Mouse (Mus musculus): ENCODE results near the gene Nnmt. TPM values are rescaled to one million over a fixed set of nuclear protein-coding genes. Genes with fewer than 3 reads are reported as not detected.

The Nnmt gene
- polyA plus RNA-seq, 1 experiment from 2014 or later = 0.76 TPM

- no peak for DNase-seq (ENCODE audit: low spot score)
- H3K27ac ChIP-seq (ENCODE audit: low read depth, low read length) = no peak overlapping the region
- H3K9me3 ChIP-seq (ENCODE audit: control insufficient read depth, low read length) = no peaks in the 10 kb centered on the region
- ATAC-seq (ENCODE audit: insufficient read depth, low FRiP score, low TSS enrichment) = no peak
- no peaks in the 10 kb centered on the region for H3K36me3 ChIP-seq (ENCODE audit: control insufficient read depth, insufficient read depth, low read length)
- H3K4me1 ChIP-seq (ENCODE audit: control insufficient read depth, insufficient read depth, low read length) = no peaks in the 10 kb centered on the region
- no peak overlapping the region for H3K4me2 ChIP-seq (ENCODE audit: low read depth)
- H3K9ac ChIP-seq (ENCODE audit: low read length) = no peak overlapping the region
- no peak overlapping the region for H3K4me3 ChIP-seq (ENCODE audit: low read depth, low read length)
- WGBS = 68% methylated on average over 2 of the region's 2 CpGs
- H3K27me3 ChIP-seq (ENCODE audit: control insufficient read depth, insufficient read depth, low read length) = no peaks in the 10 kb centered on the region
These were observed 4.9 kb downstream of the Nnmt start for GRCm38 (mm10) chr9:48600066-48600465.

- Histone ChIP-seq H3K4me1 (ENCODE audit: control insufficient read depth, insufficient read depth, low read length) (no peaks in the 10 kb centered on the region), H3K27me3 (ENCODE audit: control insufficient read depth, insufficient read depth, low read length) (no peaks in the 10 kb centered on the region), H3K4me2 (ENCODE audit: low read depth) (no peak overlapping the region), H3K27ac (ENCODE audit: low read depth, low read length) (no peak overlapping the region), H3K9me3 (ENCODE audit: control insufficient read depth, low read length) (no peaks in the 10 kb centered on the region), H3K36me3 (ENCODE audit: control insufficient read depth, insufficient read depth, low read length) (no peaks in the 10 kb centered on the region), H3K4me3 (ENCODE audit: low read depth, low read length) (no peak overlapping the region), H3K9ac (ENCODE audit: low read length) (no peak overlapping the region)
- ATAC-seq (ENCODE audit: insufficient read depth, low FRiP score, low TSS enrichment) = no peak
- 79% methylated on average over 5 of the region's 5 CpGs for WGBS
- DNase-seq (ENCODE audit: low spot score) = no peak
These were observed 7.5 kb downstream of the Nnmt start for GRCm38 (mm10) chr9:48597494-48597893.

- Histone ChIP-seq H3K4me1 (ENCODE audit: control insufficient read depth, insufficient read depth, low read length) (no peaks in the 10 kb centered on the region), H3K27me3 (ENCODE audit: control insufficient read depth, insufficient read depth, low read length) (no peaks in the 10 kb centered on the region), H3K4me3 (ENCODE audit: low read depth, low read length) (no peak overlapping the region), H3K4me2 (ENCODE audit: low read depth) (no peak overlapping the region), H3K36me3 (ENCODE audit: control insufficient read depth, insufficient read depth, low read length) (no peaks in the 10 kb centered on the region), H3K9me3 (ENCODE audit: control insufficient read depth, low read length) (no peaks in the 10 kb centered on the region), H3K9ac (ENCODE audit: low read length) (no peak overlapping the region), H3K27ac (ENCODE audit: low read depth, low read length) (no peak overlapping the region)
- DNase-seq (ENCODE audit: low spot score) (no peak), ATAC-seq (ENCODE audit: insufficient read depth, low FRiP score, low TSS enrichment) (no peak)
- 69% methylated on average over 11 of the region's 11 CpGs for WGBS
These were observed 8.0 kb downstream of the Nnmt start for GRCm38 (mm10) chr9:48596924-48597323.

- Histone ChIP-seq H3K27me3 (ENCODE audit: control insufficient read depth, insufficient read depth, low read length) (no peaks in the 10 kb centered on the region), H3K4me2 (ENCODE audit: low read depth) (no peak overlapping the region), H3K36me3 (ENCODE audit: control insufficient read depth, insufficient read depth, low read length) (no peaks in the 10 kb centered on the region), H3K4me1 (ENCODE audit: control insufficient read depth, insufficient read depth, low read length) (no peaks in the 10 kb centered on the region), H3K27ac (ENCODE audit: low read depth, low read length) (no peak overlapping the region), H3K9ac (ENCODE audit: low read length) (no peak overlapping the region), H3K4me3 (ENCODE audit: low read depth, low read length) (no peak overlapping the region), H3K9me3 (ENCODE audit: control insufficient read depth, low read length) (no peaks in the 10 kb centered on the region)
- 61% methylated on average over 8 of the region's 8 CpGs for WGBS
- ATAC-seq (ENCODE audit: insufficient read depth, low FRiP score, low TSS enrichment) (no peak), DNase-seq (ENCODE audit: low spot score) (no peak)
These were observed 11.0 kb downstream of the Nnmt start for GRCm38 (mm10) chr9:48593915-48594314.

- DNase-seq (ENCODE audit: low spot score) (no peak), ATAC-seq (ENCODE audit: insufficient read depth, low FRiP score, low TSS enrichment) (no peak)
- H3K36me3 ChIP-seq (ENCODE audit: control insufficient read depth, insufficient read depth, low read length) = no peaks in the 10 kb centered on the region
These were observed 14.3 kb downstream of the Nnmt start for GRCm38 (mm10) chr9:48590606-48591005.

GRCm38 (mm10) chr9:48586332-48586731, 18.6 kb downstream of the Nnmt start:
- no peak for ATAC-seq (ENCODE audit: insufficient read depth, low FRiP score, low TSS enrichment)
- 14% methylated on average over 4 of the region's 4 CpGs for WGBS

More at GRCm38 (mm10) chr9:48590606-48591005, 14.3 kb downstream of the Nnmt start:
- H3K27me3 ChIP-seq (ENCODE audit: control insufficient read depth, insufficient read depth, low read length) = no peaks in the 10 kb centered on the region
- no peak overlapping the region for H3K27ac ChIP-seq (ENCODE audit: low read depth, low read length)
- H3K4me3 ChIP-seq (ENCODE audit: low read depth, low read length) = no peak overlapping the region
- no peak overlapping the region for H3K9ac ChIP-seq (ENCODE audit: low read length)
- no peaks in the 10 kb centered on the region for H3K4me1 ChIP-seq (ENCODE audit: control insufficient read depth, insufficient read depth, low read length)
- no peaks in the 10 kb centered on the region for H3K9me3 ChIP-seq (ENCODE audit: control insufficient read depth, low read length)
- no peak overlapping the region for H3K4me2 ChIP-seq (ENCODE audit: low read depth)
- 95% methylated on average over 4 of the region's 4 CpGs for WGBS

GRCm38 (mm10) chr9:48580808-48581207, 24.1 kb downstream of the Nnmt start:
- Histone ChIP-seq H3K27ac (ENCODE audit: low read depth, low read length) (no peak overlapping the region), H3K4me2 (ENCODE audit: low read depth) (no peak overlapping the region), H3K9ac (ENCODE audit: low read length) (no peak overlapping the region), H3K4me1 (ENCODE audit: control insufficient read depth, insufficient read depth, low read length) (no peaks in the 10 kb centered on the region), H3K27me3 (ENCODE audit: control insufficient read depth, insufficient read depth, low read length) (no peaks in the 10 kb centered on the region), H3K4me3 (ENCODE audit: low read depth, low read length) (no peak overlapping the region), H3K9me3 (ENCODE audit: control insufficient read depth, low read length) (no peaks in the 10 kb centered on the region), H3K36me3 (ENCODE audit: control insufficient read depth, insufficient read depth, low read length) (no peaks in the 10 kb centered on the region)
- 83% methylated on average over 1 of the region's 1 CpGs for WGBS
- ATAC-seq (ENCODE audit: insufficient read depth, low FRiP score, low TSS enrichment) = no peak
- no peak for DNase-seq (ENCODE audit: low spot score)

More at GRCm38 (mm10) chr9:48586332-48586731, 18.6 kb downstream of the Nnmt start:
- no peak overlapping the region for H3K4me3 ChIP-seq (ENCODE audit: low read depth, low read length)
- H3K9ac ChIP-seq (ENCODE audit: low read length) = no peak overlapping the region
- no peaks in the 10 kb centered on the region for H3K36me3 ChIP-seq (ENCODE audit: control insufficient read depth, insufficient read depth, low read length)
- DNase-seq (ENCODE audit: low spot score) = peak; percentile 74
- H3K27ac ChIP-seq (ENCODE audit: low read depth, low read length) = no peak overlapping the region
- H3K4me1 ChIP-seq (ENCODE audit: control insufficient read depth, insufficient read depth, low read length) = no peaks in the 10 kb centered on the region
- H3K9me3 ChIP-seq (ENCODE audit: control insufficient read depth, low read length) = no peaks in the 10 kb centered on the region
- no peak overlapping the region for H3K4me2 ChIP-seq (ENCODE audit: low read depth)
- no peaks in the 10 kb centered on the region for H3K27me3 ChIP-seq (ENCODE audit: control insufficient read depth, insufficient read depth, low read length)

- no peak for ATAC-seq (ENCODE audit: insufficient read depth, low FRiP score, low TSS enrichment)
- Histone ChIP-seq H3K9ac (ENCODE audit: low read length) (no peak overlapping the region), H3K9me3 (ENCODE audit: control insufficient read depth, low read length) (no peaks in the 10 kb centered on the region), H3K4me3 (ENCODE audit: low read depth, low read length) (no peak overlapping the region), H3K4me1 (ENCODE audit: control insufficient read depth, insufficient read depth, low read length) (no peaks in the 10 kb centered on the region), H3K27ac (ENCODE audit: low read depth, low read length) (no peak overlapping the region), H3K4me2 (ENCODE audit: low read depth) (no peak overlapping the region), H3K36me3 (ENCODE audit: control insufficient read depth, insufficient read depth, low read length) (no peaks in the 10 kb centered on the region), H3K27me3 (ENCODE audit: control insufficient read depth, insufficient read depth, low read length) (no peaks in the 10 kb centered on the region)
- 92% methylated on average over 5 of the region's 5 CpGs for WGBS
- DNase-seq (ENCODE audit: low spot score) = no peak
These were observed 42.6 kb downstream of the Nnmt start for GRCm38 (mm10) chr9:48562388-48562787.

- H3K4me1 ChIP-seq (ENCODE audit: control insufficient read depth, insufficient read depth, low read length) = no peaks in the 10 kb centered on the region
- H3K4me2 ChIP-seq (ENCODE audit: low read depth) = no peak overlapping the region
- DNase-seq (ENCODE audit: low spot score) = peak; percentile 49
- H3K27ac ChIP-seq (ENCODE audit: low read depth, low read length) = no peak overlapping the region
- no peaks in the 10 kb centered on the region for H3K27me3 ChIP-seq (ENCODE audit: control insufficient read depth, insufficient read depth, low read length)
- H3K9me3 ChIP-seq (ENCODE audit: control insufficient read depth, low read length) = no peaks in the 10 kb centered on the region
- 32% methylated on average over 4 of the region's 4 CpGs for WGBS
- ATAC-seq (ENCODE audit: insufficient read depth, low FRiP score, low TSS enrichment) = no peak
- H3K9ac ChIP-seq (ENCODE audit: low read length) = no peak overlapping the region
- no peak overlapping the region for H3K4me3 ChIP-seq (ENCODE audit: low read depth, low read length)
- H3K36me3 ChIP-seq (ENCODE audit: control insufficient read depth, insufficient read depth, low read length) = no peaks in the 10 kb centered on the region
These were observed 45.3 kb downstream of the Nnmt start for GRCm38 (mm10) chr9:48559482-48560139.
